Mouse (Mus musculus): ENCODE measurements around the gene Dnase1l3. TPM values are rescaled to one million over a fixed set of nuclear protein-coding genes. Genes with fewer than 3 reads are reported as not detected.

Dnase1l3 gene
- total RNA-seq (2015) (0.02 and 0.07 TPM in 2 replicates), total RNA-seq (2017) (not detected in 2 replicates)

GRCm38 (mm10) chr14:7994271-7994767 is at the start of gene Dnase1l3:
Gene Dnase1l3, minus strand, starts transcription at chr14:7994573.
- ATAC-seq (ENCODE audit: poor library complexity, severe bottlenecking): peak; percentile 36

- ATAC-seq (ENCODE audit: poor library complexity, severe bottlenecking): no peak
Measured at GRCm38 (mm10) chr14:8042577-8042976, 48.2 kb upstream of the Dnase1l3 start.

- ATAC-seq (ENCODE audit: poor library complexity, severe bottlenecking): no peak
Measured at GRCm38 (mm10) chr14:8042120-8042519, 47.7 kb upstream of the Dnase1l3 start.

GRCm38 (mm10) chr14:8040911-8041678 is 46.7 kb upstream of the Dnase1l3 start:
- no peak for ATAC-seq (ENCODE audit: poor library complexity, severe bottlenecking)

GRCm38 (mm10) chr14:8040179-8040578 is 45.8 kb upstream of the Dnase1l3 start:
- no peak for ATAC-seq (ENCODE audit: poor library complexity, severe bottlenecking)

GRCm38 (mm10) chr14:8038791-8039448 is 44.5 kb upstream of the Dnase1l3 start:
- ATAC-seq (ENCODE audit: poor library complexity, severe bottlenecking): no peak

- ATAC-seq (ENCODE audit: poor library complexity, severe bottlenecking): no peak
Measured at GRCm38 (mm10) chr14:8038150-8038549, 43.8 kb upstream of the Dnase1l3 start.

- no peak for ATAC-seq (ENCODE audit: poor library complexity, severe bottlenecking)
Measured at GRCm38 (mm10) chr14:8036406-8036805, 42.0 kb upstream of the Dnase1l3 start.

GRCm38 (mm10) chr14:8035951-8036350 is 41.6 kb upstream of the Dnase1l3 start:
- ATAC-seq (ENCODE audit: poor library complexity, severe bottlenecking): no peak

- no peak for ATAC-seq (ENCODE audit: poor library complexity, severe bottlenecking)
Measured at GRCm38 (mm10) chr14:8034561-8034960, 40.2 kb upstream of the Dnase1l3 start.

GRCm38 (mm10) chr14:8032087-8032944 is 37.9 kb upstream of the Dnase1l3 start:
- no peak for ATAC-seq (ENCODE audit: poor library complexity, severe bottlenecking)

- no peak for ATAC-seq (ENCODE audit: poor library complexity, severe bottlenecking)
Measured at GRCm38 (mm10) chr14:8030535-8030934, 36.2 kb upstream of the Dnase1l3 start.

GRCm38 (mm10) chr14:8029752-8030151 is 35.4 kb upstream of the Dnase1l3 start:
- no peak for ATAC-seq (ENCODE audit: poor library complexity, severe bottlenecking)

GRCm38 (mm10) chr14:8028086-8028485 is 33.7 kb upstream of the Dnase1l3 start:
- no peak for ATAC-seq (ENCODE audit: poor library complexity, severe bottlenecking)

- ATAC-seq (ENCODE audit: poor library complexity, severe bottlenecking): no peak
Measured at GRCm38 (mm10) chr14:8026769-8027531, 32.6 kb upstream of the Dnase1l3 start.

- ATAC-seq (ENCODE audit: poor library complexity, severe bottlenecking): no peak
Measured at GRCm38 (mm10) chr14:8024936-8025335, 30.6 kb upstream of the Dnase1l3 start.

GRCm38 (mm10) chr14:8024469-8024868 is 30.1 kb upstream of the Dnase1l3 start:
- no peak for ATAC-seq (ENCODE audit: poor library complexity, severe bottlenecking)

- ATAC-seq (ENCODE audit: poor library complexity, severe bottlenecking): no peak
Measured at GRCm38 (mm10) chr14:8020546-8020945, 26.2 kb upstream of the Dnase1l3 start.

GRCm38 (mm10) chr14:8020011-8020410 is 25.6 kb upstream of the Dnase1l3 start:
- ATAC-seq (ENCODE audit: poor library complexity, severe bottlenecking): no peak

GRCm38 (mm10) chr14:8016951-8017350 is 22.6 kb upstream of the Dnase1l3 start:
- no peak for ATAC-seq (ENCODE audit: poor library complexity, severe bottlenecking)

All from megakaryocyte, adult 5-6 weeks (primary cell).